Mouse (Mus musculus) liver, adult (tissue): Measurements from ENCODE around the gene Ppp2r5e.

Source experiments
- GATA4 ChIP-seq: IDR thresholded peaks from 2 replicates; pipeline ENCODE4 v1.6.1; 2014; ENCODE audit warnings: mild to moderate bottlenecking, low read length; ENCODE audit not compliant: insufficient replicate concordance

The Ppp2r5e gene

DNA sequence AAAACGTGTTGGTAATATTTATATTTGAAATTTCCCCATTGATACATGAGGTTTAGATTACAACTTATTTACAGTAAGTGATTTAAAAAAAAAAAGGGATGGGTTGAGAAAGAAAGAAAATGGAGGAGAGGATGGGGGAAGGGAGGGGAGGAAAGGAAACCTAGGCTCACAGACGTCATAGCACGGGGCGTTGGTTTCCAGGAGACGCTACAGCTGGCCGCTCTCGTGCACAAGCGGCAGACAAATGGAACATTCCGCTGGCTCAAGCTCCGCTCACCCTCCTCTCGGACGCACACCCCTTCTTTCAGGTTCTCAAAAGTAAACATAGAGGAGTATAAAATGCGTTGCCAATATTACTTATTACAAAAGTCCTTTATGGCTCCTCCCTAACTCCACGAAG, 146.0 kb downstream of the Ppp2r5e start:
- no peak for TF ChIP-seq GATA4

DNA sequence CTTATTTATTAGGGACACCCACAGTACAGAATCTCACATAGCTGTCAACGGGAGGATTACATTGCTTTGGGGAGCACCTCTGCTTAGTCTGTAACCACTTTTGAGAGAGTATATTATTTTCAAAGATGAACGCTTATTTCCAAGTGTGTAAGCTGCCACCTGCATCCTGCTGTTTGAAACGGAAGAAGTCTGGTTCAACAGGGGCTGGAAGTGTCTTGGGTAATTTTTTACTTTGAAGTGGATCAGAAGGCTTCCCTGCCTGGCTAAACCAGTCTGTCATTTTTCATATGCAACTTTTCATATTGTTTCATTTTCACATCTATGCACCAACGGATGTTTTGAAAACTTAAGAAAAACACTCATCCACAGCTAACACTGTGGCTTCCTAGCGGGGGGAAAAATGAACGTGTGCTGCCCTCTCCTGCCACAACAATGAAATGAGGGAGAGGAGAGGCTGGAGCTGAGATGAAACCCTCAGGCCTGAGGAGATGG, 146.5 kb downstream of the Ppp2r5e start:
- no peak for TF ChIP-seq GATA4

DNA sequence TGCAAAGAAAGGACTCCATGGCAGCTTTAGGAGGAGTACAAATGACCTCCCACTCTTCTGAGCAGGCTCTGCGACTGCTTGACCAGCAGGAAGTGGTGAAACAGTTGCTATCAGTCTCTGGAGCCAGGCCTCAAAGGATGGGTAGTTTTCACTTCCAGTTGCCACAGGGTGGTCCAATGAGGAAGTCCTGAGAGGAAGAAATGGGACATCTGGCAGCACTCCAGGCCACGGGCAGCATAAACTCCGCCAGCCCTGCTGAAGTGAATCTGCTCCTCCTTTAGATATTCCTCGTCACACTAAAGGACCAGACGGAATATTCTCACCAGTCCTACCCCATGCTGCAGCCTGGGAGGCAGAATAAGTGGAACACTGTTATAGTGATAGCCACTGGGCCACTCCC, 147.1 kb downstream of the Ppp2r5e start:
- TF ChIP-seq GATA4 = peak; percentile 40; the same call in 1 of the 2 replicates

DNA sequence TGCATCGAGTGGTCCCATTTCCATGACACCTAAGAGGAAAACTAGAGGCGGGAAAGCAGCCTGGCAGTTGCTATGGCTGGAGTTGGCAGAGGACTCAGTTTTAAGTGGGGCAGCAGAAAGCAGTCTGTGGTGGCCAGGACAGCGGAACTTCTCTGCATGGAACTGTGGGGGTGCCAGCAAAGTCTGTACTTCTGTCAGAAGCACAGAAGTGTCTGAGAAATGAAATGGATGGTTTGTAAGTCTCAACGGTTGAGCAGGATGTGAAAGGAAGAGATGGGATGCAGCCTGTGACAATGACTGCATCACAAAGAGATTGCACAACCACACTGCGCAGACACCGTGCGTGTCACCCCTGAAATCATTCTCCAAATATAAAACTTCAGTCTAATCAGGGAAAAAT, 149.8 kb downstream of the Ppp2r5e start:
- no peak for TF ChIP-seq GATA4

DNA sequence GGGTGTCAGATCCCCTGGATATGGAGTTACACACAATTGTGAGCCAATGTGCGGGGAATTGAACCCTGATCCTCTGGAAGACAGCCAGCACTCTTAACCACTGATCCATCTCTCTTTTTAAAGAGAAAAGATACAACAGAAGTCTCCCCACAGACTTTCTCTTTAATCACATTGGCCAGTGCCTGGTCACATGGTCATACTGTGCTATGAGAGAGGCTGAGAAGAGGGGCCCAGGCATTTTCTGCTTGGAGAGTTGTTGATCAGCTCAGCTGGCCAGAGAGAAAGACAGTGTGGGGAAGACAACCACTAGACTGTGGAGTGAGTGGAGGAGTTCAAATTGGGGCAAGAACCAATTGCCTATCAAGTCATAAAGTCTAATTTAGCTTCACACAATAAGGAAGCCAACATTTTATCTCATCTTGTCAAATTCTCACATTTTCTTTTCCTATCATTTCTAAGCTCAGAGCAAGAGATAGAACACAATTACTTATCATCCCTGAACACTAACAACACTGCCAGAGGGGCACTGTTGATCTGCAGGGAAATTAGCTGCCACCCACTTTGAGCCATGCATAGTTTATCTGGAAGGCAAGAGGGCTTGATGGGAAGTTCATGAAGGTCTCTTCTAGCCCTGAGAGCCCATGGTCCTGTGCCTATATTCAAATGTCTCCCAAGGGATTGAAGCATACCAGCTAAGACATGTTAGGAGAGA, 166.2 kb downstream of the Ppp2r5e start:
- TF ChIP-seq GATA4 = no peak

DNA sequence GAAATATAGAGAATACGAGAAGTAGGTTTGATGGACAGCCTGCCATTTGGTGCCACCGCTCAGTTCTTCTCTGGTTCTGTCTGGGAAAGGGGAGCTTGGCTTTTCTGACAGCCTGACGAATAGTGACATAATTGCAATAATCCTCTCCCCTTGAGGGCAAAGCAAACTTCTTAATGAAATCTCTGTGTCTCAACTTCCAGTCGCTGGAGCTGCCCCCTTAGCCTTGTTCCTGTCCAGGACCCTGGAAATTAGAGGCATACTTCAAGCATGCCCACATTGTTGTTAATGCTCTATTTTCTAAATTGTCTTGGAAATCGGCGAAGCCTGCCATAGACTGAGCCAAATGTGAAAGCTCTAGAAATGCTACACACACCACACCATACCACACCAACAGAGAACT, 167.3 kb downstream of the Ppp2r5e start:
- TF ChIP-seq GATA4 = no peak

DNA sequence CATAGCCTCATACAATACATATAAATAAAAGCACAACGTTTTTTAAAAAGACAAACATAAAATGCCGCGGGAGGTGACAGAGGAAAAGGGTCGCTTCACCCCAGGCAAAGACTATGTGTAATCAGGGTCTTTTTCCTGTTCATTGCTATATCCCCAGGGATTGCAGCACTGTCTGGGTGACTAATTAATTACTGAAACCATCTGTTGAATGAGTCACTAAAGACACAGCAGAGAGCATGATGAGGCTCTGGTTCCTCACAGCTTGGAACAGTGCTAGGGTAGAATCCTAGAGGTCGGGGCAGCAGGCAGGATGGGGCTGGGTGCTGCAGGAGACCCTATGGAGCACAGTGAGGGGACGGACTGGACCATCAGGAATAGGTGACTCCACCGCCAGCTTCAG, 170.2 kb downstream of the Ppp2r5e start:
- TF ChIP-seq GATA4 = no peak

DNA sequence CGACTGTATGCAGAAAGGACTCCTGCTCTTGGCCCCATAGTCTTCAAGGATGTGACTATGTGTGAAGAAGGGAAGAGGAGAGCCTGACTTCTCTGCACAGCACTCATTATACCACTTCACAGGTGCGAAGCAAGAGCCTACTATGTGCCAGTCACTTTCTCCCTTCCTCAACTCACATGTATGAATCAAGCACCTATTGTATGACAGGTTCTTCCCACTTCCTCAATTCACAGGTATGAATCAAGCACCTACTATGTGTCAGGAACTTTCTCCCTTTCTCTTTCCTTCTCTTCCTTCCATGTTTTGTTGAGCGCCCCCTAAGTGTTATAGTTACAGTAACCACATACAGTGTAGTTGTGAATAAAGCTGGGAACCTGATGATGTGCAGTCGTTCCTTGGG, 171.2 kb downstream of the Ppp2r5e start:
- TF ChIP-seq GATA4 = no peak

DNA sequence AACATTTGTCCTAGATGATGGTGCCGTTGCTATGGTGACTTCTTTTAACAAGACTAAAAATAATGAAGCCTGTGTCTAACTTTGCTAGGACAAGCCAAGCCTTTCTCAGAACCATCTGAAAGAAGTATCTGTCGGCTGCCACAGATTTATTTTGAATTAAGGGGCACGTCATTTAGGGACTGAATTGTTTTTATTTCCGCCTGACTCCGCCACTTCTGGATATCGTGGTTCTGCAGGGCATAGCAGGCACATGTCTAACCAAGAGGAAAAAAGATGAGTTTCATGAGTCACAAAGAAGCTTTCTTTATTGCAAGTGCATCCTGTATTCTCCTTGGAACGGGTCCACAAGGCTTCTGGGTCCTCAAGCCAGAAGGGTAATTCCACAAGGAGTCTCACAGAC, 171.7 kb downstream of the Ppp2r5e start:
- no peak for TF ChIP-seq GATA4

DNA sequence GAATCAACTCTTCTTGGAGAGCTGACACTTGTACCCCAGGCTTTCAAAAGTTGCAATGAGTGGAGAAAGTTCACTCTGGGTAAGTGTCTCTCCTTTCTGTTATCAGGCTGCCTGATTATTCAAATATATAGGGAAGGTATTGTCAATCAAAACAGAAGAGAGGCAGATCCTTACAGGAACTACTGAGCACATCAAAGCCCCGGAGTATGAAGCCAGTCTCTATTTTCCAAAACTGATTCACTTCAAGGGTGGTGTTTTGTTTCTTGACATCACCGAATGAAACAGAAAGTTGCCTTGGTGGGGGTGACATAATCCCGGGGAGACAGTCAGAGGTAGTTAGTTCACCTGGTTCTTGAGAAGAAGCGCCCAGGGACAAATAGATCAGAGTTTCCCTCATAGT, 179.4 kb downstream of the Ppp2r5e start, which contains the start of gene Gphb5:
Gphb5 (minus strand) TSS at position 101 of the 400 bp plus-strand sequence.
- TF ChIP-seq GATA4 = no peak

DNA sequence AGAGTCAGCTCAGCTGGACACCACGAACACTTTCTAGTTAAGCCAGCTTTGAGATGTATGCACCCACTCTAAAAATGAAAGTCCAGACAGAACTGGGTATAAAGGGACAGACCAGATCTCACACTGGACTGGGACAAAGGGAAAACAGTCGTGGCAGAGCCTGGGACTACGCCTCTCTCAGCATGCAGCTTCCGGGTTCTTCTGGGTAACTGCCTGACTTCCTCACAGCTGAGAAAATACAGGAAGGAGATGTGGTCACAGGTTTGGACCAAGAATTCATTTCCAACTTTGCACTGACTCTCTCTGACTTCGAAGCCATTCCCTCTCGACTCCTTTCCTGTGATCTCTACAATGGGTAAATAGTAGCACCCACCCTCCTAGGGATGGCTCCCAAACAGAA, 181.1 kb downstream of the Ppp2r5e start:
- TF ChIP-seq GATA4 = no peak

DNA sequence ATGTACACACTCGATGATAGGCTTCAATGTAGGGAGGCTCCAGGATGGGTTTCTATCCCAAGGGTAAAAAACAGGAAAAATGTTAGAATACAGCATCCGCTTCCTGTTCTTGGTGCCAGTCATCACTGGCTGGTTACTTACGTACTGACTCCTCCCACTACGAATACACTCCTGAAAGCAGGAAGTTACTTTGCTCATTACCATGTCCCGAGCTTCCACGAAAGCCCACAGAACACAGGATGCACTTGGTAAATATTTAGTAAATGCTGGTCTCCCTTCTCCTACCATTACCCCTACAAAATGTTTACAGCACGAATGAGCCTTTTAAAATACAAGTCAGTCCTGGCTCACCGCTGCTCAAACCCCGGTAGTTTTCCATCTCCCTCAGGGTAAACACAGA, 183.1 kb downstream of the Ppp2r5e start:
- TF ChIP-seq GATA4 = no peak
